Mouse (Mus musculus) right cerebral cortex, adult 18-20 months (tissue): ENCODE data around the gene Faim2.
A peak's percentile ranks its signal among the peaks of the same experiment; 100 is the strongest.

ENCODE experiments used
- DNase-seq: peaks from one replicate; pipeline ENCODE4 v3.0.0; 2022; ENCODE audit warnings: mixed read lengths

The Faim2 gene

DNA sequence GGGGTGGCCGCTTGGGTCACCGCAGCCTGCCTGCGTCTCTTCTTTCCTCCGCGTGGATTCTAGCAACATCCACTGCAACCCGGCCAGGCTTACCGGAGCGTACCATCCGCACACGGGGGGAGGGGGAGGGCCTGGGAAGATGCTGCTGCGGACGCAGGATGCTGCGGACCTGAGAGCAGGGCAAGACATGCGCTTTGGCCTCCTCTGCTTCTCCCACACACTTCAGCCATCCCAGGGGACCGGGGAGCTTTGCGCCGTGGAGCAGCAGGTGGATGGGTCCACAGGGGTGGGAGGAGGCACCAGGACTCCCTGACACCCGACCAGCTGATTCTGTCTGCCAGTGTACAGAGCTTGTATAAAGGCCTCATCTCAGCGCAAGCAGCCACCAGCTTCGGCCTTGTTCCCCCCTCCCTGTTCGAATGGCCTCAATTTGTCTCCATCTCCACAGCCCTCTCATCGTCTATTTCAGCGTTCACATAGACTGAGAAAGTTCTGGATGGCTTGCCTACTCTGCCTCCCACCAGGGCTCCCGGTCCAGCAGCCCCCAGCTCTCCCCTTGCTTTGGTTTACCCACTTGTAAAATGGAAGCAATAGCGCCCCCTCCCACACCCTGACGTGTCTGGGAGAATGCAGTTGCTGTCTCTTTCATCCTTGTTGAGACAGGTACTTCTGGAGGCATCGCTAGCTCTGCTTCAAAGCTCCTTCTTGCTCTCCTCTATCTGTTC, at the start of gene Faim2:
Gene Faim2, minus strand, starts transcription at position 537 of the 725 bp plus-strand sequence.
- DNase-seq = peak; percentile 85

DNA sequence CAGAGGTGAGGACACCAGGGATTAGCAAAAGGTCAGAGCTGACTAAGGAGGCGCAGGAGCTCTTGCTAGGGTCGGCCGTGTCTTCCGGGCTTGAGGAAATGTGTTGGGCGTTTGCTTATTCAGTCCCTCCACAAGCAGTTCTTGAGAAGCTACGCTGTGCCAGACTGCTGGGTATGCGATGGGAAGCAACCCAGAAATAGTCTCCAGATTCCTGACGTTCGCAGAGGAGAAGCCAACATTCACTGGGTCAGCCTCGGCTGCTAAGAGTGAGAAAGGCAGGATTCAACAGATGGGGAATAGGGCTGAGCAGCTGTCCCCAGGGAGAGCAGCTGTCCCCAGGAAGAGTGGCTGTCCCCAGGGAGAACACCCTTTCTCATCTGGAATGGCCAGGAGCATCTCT, 41.2 kb upstream of the Faim2 start:
- DNase-seq = peak; percentile 42

DNA sequence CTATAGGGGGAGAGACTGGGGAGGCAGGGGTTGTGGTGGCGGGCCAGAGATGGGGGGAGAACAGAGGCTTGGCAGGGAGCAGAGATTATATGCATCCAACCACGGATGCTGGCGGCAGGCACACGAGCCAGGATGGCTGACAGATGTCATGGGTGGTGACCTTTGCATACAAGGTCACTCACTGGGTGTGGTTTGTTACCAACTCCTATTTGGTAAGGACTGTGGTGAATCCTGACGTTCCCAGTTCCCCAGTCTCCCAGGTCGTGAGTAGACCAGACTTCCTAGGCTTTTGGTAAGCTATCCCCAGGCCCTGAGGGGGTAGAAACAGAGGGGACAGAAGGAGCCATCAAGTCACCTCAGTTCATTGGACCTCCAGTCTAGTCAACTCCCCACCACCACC, 40.7 kb upstream of the Faim2 start:
- no peak for DNase-seq

DNA sequence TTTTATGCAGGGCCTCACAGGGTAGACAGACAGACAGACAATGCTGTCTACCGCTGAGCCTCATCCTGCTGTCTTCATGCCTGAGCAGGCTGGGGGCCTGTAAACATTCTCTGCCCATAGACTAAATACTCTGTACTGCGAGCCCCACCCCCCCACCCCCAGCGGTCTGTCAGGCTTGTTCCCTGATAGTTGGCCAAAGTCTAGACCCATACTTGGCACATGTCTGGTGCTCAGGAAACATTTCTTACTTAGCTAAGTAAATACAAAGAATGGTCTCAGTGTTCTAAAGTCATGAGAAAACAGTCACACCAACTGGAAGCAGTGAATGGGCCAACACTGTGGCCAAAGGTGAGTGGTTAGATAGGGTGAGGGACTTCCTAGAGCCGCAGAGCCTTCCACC, 39.4 kb upstream of the Faim2 start:
- DNase-seq = no peak

DNA sequence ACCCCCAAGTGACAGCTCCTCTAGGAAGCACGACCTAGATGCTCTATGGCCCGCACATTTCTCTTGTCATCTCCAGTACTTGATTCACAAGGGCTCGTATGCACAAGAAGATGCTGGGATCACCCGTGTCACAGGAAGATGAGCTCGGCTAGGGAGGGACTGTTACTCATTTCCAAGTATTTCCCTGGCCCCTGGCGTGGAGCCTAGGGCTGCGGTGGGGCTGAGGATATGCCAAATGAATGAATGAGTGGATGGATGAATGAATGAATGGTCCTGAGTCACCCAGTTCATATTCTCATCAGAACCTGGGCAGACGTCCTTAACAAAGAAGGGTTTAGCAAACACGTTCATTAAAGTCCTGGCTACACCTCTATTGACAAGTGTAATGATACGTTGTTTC, 32.3 kb upstream of the Faim2 start:
- DNase-seq = no peak

DNA sequence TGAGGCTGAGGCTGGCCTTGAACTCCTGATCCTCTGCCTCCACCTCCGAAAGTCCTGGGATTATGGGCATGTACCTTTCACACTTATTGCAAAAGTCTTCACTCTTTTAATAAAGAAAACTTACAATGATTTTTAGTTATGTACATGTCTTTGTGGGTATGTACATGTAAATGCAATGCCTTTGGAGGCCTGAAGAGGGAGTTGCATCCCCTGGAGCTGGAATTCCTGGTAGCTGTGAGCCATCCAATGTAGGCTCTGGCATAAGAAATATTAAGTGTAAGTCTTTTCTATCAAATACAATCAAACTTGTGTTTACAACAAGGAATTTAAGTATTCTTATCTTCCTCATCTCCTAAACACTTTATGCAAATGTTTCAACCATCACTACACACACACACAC, 31.0 kb upstream of the Faim2 start:
- no peak for DNase-seq

DNA sequence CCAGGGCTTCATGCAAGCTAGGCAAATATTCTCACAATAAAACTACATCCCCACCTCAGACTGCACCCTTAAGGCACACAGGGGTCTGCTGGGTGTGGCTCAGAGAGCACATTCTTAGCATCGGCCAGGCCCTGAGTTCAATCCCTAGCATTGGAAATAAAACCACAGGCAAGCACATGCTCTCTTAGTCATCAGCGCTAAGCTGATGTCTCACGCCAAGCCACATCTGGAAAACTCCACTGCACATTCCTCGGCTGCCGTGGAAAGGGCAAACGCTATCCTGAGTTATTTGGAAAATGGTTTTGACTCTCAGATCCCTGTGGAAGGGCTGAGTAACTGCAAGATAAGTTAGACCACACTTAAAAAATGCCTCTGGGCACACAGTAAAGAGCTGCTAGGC, 25.8 kb upstream of the Faim2 start:
- no peak for DNase-seq

DNA sequence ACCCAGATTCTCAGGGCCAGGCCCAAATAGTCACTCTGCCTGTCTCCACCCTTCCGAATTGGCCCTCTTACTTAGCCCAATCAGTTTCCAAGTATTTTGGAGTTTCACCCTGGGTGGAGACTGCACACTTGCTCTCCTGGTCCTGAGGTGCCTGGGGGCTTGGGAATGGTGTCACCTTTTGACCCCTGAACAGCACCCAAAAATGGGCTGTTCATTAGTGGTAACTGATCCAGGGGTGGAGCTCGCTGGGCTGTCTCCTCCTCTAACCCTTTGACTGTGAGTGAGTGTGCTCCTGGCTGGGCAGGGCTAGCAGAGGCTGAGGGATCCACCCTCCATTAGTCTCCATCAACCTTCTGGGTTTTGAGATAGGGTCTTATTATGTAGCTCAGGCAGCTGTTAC, 21.9 kb upstream of the Faim2 start:
- no peak for DNase-seq

DNA sequence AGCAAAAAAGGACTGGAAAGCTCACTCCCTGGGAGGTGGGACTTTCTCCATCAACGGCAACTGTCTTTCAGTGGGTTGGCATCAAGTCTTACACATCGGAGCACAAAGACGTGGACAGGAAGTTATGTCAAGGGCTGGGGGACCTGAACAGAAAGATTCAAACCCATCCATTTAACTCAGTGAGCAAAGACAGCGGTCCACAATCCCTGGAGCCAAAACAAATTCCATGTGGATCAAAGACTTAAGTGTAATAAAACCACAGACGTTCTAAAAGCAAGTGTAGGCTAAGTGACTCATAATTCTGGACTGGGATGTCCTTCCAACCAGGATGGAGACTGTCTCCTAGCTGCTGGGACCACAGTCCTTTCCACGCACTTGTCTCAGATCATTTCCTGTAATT, 19.8 kb upstream of the Faim2 start:
- DNase-seq = no peak

DNA sequence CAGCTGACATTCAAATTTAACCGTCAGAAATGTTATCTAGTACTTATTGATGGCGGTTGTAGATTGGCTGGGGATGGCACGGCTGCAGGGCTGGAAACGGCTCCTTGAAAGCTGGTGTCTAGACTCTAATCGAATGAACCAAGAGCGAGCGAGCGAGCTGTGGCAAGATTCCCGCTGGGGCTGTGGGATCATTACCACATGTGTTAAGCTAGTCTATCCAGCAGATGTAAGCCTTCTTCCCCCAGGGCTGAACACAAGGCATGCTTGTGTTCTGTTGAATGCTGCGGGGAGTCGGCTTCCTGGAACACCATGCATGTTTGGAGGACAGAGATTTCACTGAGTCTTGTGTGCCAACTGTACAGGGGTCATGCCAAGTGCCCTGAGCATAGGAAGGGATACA, 18.6 kb upstream of the Faim2 start:
- DNase-seq = no peak

DNA sequence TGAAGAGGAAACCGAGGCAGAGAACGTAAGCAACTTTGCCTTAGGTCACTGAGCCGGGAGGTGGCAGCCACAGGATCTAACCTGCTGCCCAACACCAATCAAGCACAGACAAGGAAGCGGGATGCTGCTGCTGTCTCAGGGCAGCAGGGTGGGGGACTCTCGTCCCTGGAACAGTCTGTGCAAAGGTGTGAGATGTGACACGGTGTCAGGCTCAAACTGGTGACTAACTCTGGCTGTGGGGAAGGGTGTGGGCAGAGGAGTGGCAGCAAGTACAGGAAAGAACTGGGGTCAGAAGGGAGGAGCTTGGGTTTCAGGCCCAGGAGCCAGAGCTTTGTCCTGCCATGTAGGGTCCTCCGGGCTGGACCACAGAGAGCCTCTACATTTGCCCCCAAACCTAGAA, 16.1 kb upstream of the Faim2 start:
- DNase-seq = no peak

DNA sequence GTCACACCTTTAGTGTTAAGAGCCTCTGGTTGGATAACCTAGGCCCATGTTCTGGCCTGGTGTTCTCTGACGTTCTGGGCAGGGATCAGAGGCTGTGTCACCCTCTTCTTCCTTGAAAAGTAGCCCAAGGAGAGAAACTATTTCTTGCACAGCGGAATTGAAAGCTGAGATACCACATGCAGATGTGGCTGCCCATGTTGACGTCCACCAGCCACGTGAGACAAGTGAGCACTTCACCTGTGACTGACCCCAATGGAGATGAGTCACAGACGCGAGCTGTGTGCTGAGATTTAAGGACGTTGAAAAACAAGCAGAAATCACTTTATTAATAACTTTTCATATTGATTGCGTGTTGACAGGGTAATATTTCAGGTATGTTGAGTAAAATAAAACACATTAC, 11.9 kb upstream of the Faim2 start:
- DNase-seq = no peak

DNA sequence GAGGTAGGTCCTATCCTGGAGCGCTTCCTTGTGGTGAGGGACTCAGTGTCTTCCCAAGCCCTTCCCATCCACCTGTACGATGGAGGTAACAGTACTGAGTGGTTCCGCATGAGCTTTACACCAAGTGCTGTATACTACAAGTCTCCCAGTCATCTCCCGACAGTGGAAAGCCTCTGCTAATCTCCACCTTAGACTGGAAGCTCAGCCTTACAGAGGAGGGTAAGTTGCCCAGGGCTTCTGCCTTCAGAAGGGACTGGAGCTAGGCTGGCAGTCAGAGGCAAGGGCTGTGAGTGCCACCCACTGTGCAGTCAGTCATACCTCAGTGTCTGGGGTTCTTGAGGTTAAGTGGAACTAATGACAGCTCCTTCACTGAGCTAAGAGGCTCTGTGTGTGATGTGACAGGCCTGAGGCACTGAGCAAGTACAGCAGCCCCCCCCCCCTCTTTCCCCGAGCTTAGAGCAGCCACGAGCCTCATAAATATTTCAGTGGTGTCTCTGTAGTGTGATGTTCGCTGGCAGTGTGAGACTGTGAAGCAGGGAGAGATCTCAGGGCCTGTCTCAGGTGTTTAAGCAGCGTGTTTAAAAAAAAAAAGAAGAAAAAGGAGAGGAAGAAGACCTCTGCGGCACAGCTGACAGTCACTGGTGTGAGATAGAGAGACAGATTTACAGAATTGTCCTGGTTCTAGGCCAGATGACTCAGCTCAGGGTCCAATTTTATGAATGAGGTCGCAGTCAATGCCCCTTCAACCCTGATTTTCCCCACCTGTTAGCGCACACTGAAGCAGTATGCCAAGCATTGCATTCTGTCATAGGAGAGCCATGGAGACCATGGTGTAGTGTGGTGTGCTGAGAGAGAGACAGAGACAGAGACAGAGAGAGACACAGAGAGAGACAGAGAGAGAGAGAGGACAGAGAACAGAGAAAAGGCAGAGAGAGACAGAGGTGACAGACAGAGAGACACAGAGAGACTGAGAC, 9.2 kb upstream of the Faim2 start:
- DNase-seq = no peak

DNA sequence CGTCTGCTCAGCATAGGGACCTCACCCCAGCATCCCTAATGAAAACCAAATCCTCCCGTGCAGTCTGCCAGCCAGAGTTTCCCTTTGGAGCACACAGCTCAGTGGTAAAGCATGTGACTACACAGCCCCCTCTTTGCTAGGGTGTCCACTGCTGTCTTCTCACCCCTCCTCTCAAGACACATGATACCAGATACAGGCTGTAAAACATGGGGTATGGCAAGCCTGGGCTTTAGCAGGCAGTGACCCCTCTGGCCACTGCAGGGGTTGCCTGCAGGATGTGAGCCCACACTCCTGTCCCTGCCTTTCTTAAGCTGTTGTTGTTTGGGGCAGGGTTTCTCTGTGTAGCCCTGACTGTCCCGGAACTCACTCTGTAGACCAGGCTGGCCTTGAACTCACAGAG, 4.1 kb upstream of the Faim2 start:
- no peak for DNase-seq

DNA sequence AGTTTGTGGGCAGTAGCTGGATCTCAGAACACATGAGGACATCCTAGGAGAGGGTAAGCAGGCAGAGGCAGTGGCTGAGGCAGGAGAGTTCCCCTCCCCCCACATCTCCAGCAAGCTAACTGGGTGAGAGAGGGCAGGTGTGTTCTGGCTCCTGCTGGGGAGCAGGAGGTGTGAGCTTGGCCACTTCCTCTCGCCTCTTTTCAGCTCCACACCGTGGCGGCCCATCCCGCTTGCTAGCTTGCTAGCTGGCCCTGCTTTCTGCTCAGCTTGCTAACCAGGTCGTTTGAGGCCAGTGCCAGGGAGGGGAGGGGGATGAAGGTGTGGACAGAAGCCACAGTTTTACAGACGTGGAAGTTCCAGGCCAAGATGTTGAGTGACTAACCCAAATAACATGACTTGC, 3.2 kb upstream of the Faim2 start:
- DNase-seq = no peak

DNA sequence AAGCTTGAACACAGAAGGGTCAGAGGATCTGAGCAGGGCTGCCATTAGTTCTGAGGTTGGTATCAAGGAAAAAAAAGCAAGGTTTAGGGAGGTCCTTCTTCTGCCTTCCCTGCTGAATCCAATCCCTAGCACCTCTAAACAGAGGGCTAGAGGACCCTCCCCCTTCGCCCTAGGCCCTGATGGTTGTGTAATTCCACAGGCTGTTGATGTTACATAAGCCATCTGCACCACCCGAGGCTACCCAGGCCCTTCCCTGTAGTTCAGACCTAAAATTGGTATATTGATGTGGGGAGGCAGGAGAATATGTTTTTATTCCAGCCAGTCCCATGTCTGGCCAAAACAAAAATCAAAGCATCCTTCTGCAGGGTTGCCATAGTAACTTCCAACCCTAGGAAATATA, 1.3 kb downstream of the Faim2 start:
- peak; percentile 66 for DNase-seq

DNA sequence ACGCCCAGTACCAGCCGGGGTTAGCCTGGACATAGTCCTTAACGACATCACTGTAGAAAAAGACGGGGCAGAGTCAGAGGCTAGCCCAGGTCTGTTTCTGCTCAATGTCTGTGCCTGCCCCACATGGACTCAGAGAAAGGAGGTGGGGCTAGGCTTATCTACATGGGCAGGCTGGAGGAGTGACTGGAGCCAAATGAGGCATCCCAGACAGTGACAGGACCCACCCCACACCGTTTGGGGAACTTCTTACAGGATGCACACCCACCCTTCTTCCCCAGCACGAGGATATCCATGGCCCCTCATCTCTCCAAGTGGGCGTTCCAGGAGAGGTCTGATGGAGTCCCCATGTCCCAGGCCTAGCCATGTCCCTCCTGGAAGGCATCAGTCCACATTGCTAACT, 7.7 kb downstream of the Faim2 start:
- no peak for DNase-seq

DNA sequence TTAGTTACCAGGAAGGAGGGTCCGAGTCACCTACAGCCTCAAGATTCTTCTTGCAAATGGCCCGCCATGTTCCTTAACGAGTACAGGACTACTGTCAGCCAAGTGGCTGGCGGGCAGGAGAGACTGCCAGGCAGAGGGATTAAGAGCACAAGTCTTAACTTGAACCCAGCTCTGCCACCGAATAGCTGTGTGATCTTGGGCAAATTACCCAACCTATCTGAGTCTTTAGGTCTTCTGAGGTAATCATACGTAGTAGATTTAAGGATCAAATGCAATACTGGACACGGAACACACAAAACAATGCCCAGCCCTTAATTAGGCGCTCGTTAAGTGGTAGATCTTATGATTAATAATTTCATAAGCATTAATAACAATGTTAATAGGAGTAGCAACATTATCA, 8.3 kb downstream of the Faim2 start:
- DNase-seq = no peak

DNA sequence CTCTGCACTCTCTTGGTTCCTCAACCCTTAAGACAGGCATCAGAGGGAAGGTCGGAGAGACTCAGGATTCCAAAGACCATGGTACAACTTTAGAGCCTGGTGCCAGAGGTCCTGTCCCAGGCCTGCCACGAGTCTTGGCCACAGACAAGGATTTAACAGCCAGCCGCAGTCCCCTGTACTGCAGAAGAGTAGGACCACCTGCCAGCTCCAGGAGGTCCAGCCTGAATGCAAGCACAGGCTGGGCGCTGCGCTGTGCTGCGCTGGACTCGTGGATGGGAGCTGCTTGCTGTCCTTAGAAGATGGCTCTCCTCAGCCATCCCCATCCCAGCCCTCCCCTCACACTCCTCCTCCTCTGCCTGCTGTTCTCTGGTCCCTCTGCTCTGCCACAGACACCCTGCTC, 10.2 kb downstream of the Faim2 start:
- DNase-seq = no peak

DNA sequence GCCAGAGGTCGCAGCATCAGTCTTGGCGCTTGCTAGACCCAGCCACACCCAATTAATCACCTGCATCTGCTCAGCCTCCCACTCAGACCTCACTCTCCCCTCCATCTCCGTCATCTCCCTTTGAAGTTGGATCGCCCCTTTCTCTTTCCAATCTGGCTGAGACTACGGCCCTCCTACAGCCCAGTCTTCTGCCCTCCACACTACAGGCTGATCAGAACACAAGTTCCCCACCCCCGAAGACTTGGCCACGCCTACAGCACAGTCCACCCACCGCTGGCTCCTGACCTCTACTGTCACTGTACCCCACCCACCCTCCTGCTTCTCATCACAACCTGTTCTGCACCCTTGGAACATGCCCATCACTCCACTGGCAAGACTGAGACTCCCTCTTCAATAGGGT, 11.2 kb downstream of the Faim2 start:
- no peak for DNase-seq

DNA sequence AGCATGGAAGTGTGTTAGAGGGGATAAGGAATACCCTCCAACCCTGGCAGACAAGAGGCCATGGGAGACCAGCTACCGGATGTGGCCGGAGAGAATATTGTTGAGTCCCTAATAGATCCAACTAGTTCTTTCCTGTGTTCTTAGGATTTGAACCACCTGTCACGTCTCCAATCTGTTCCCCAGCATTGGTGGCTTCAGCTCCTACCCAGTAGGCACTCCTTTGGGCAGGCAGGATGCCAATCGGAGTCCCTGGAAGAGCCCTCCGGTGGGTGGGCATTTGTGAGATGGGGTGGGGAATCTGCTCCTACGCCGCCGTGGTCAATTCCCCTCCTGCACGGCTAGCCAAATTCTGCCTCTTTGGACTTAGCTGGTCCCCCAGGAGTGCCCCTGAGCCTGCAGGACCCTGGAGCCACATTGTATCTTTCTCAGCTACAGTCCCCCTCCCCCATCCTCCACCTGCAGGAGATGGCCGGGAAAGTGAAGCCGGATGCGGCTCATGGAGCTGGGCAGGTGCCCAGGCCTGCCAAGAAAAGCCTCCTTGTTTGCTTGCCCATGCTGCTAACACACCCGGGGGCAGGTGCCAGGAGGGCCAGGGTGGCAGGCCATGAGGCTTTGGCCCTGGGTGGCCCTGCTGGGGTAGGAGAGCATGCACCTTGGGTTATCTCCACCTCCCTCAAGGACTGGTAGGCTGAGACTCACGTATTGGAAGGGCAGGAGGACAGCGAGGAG, 16.0 kb downstream of the Faim2 start:
- no peak for DNase-seq

DNA sequence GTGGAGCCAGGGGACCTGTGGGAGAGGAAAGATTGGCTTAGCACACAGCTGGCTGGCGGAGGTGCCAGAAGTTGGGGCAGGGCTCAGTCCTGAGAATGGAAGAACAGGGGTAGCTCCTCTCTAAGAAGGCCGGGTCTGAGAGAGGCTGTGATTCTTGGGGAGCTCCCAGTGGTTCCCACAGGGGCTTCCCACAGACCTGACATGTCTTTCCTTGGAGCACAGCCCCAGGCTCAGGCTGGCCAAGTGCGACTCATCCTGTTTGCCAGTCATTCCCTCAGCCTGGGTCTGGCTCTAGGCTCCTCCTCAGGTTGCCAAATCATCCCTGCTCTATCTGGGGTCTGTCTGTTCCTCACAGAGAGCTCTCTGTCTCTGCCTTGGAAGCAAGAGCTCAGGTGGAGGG, 17.3 kb downstream of the Faim2 start:
- DNase-seq = no peak

DNA sequence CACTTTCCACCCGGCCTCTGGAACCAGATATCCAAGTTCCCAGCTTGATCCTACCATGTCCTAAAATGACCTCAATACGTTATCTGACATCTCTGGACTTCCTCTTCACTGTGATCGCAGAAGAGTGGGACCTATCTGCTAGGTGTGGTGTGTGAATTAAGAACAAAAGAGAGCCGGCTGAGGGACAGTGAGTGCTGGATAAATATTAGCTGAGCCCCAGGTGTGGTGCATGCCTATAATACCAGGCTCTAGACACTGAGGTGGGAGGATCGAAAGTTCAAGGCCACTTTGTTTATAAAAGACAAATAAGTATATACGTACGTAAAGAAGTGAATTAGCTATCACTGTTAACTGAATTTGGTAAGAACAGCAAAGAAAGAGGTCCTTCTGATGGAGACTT, 18.1 kb downstream of the Faim2 start:
- no peak for DNase-seq
